Mouse (Mus musculus) liver, adult 2 months (tissue): ENCODE measurements at regions not wholly inside any gene's neighbourhood (a gene's known extent, or its start where the extent isn't known, plus 50 kb on each side); places are given as distances from the start of the nearest gene placed in this dataset.

Experiments
- DNase-seq: peaks from one replicate; pipeline ENCODE4 v3.0.0-alpha.2; 2011; ENCODE audit warnings: low read depth, low spot score; ENCODE audit errors: extremely low read depth
- H3K27ac ChIP-seq: fragments of 200-500 bp; replicated peaks from 2 replicates; pipeline ENCODE4 v1.5.1; 2012; ENCODE audit warnings: low read depth, mild to moderate bottlenecking, control low read depth, inconsistent platforms, low read length; ENCODE audit not compliant: insufficient read depth
- H3K27me3 ChIP-seq: fragments of 200-500 bp; 2 replicates; pipeline ENCODE4 v1.6.1; 2012; ENCODE audit warnings: mild to moderate bottlenecking, moderate library complexity, low read length, inconsistent platforms; ENCODE audit not compliant: control insufficient read depth, insufficient read depth
- H3K36me3 ChIP-seq: fragments of 200-500 bp; 2 replicates; pipeline ENCODE4 v1.6.1; 2012; ENCODE audit warnings: low read length, inconsistent platforms; ENCODE audit not compliant: control insufficient read depth, insufficient read depth
- H3K4me1 ChIP-seq: fragments of 200-500 bp; 2 replicates; pipeline ENCODE4 v1.6.1; 2011; ENCODE audit warnings: low read length; ENCODE audit not compliant: control insufficient read depth, insufficient read depth
- H3K4me3 ChIP-seq: fragments of 200-500 bp; 2 replicates; pipeline ENCODE4 v1.5.1; 2011; ENCODE audit warnings: low read depth, mild to moderate bottlenecking, control low read depth, low read length, moderate library complexity; ENCODE audit not compliant: insufficient read depth
- H3K79me2 ChIP-seq: fragments of 200-500 bp; 2 replicates; pipeline ENCODE4 v1.6.1; 2012; ENCODE audit warnings: inconsistent platforms, mild to moderate bottlenecking, low read length, moderate library complexity; ENCODE audit not compliant: control insufficient read depth, insufficient read depth
- H3K9ac ChIP-seq: fragments of 200-500 bp; 2 replicates; pipeline ENCODE4 v1.6.1; 2012; ENCODE audit warnings: low read depth, mild to moderate bottlenecking, control low read depth, inconsistent platforms, low read length
- CTCF ChIP-seq: fragments of 200-500 bp; IDR thresholded peaks from 2 replicates; pipeline ENCODE4 v1.5.1; 2011; ENCODE audit warnings: low read depth, low read length, control low read depth
- POLR2A ChIP-seq: fragments of 200-500 bp; IDR thresholded peaks from 2 replicates; pipeline ENCODE4 v1.6.1; 2011; ENCODE audit warnings: low read length, control low read depth; ENCODE audit not compliant: insufficient read depth; ENCODE audit errors: extremely low read depth
- WGBS: fragments of 180-500 bp; shearing (Covaris S2); methylation state at CpG from one replicate; pipeline ENCODE4 v1.1.7; 2018; 5-methylcytosine and 5-hydroxymethylcytosine counted together

DNA sequence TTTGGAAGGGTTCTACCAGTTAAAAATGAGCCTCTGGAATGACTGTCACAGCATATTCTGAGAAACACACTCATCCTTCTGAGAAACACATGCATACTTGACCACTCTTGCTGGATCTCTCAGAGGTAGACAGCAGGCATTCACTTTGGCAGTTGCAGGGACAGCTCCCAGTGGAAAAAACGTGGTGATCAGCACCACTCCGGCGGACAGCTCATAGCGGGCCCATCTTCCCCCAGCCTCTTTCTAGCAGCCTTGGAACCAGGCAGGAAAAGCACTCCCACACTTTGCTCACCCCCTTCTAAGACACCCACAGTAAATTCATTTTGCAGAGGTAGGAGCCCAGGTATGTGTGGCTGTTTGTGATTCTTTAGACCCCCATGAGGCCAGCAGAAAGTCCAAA is 442.7 kb downstream of the Prss52 start:
- H3K9ac ChIP-seq, result no peak overlapping the region
- H3K4me3 ChIP-seq, result no peak overlapping the region
- no peaks in the 10 kb centered on the region for H3K4me1 ChIP-seq
- TF ChIP-seq CTCF (no peak), POLR2A (no peak)
- no peak for DNase-seq
- peaks cover 3% of the 10 kb centered on the region; the same call in 1 of the 2 replicates for H3K27me3 ChIP-seq
- no peaks in the 10 kb centered on the region for H3K36me3 ChIP-seq
- WGBS, result 3% methylated on average over 4 of the region's 4 CpGs
- no peaks in the 10 kb centered on the region for H3K79me2 ChIP-seq
- no peak overlapping the region for H3K27ac ChIP-seq

DNA sequence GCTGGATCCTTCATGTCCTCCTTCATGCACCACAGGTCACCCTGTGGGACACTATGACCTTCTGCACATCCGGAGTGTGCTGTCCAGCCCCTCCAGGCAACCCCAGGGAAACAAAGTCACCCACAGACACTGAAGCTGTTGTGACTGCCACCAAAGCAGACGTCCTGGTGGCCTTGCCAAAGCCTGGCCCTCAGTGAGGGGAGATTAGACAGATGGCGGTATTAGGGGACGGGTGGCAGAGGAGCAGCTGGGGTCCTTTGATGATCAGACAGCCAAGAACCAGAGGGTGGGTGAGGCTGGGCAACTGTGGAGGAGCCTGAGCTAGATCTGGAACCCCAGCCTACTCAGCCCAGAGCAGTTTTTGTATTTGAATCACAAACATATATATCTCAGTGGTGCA is 448.9 kb downstream of the Prss52 start:
- H3K27me3 ChIP-seq, result no peaks in the 10 kb centered on the region
- WGBS, result 66% methylated on average over 4 of the region's 4 CpGs
- H3K79me2 ChIP-seq, result no peaks in the 10 kb centered on the region
- no peaks in the 10 kb centered on the region for H3K36me3 ChIP-seq
- no peak overlapping the region for H3K9ac ChIP-seq
- TF ChIP-seq CTCF (no peak), POLR2A (no peak)
- no peak overlapping the region for H3K27ac ChIP-seq
- H3K4me1 ChIP-seq, result no peaks in the 10 kb centered on the region
- no peak overlapping the region for H3K4me3 ChIP-seq
- no peak for DNase-seq

DNA sequence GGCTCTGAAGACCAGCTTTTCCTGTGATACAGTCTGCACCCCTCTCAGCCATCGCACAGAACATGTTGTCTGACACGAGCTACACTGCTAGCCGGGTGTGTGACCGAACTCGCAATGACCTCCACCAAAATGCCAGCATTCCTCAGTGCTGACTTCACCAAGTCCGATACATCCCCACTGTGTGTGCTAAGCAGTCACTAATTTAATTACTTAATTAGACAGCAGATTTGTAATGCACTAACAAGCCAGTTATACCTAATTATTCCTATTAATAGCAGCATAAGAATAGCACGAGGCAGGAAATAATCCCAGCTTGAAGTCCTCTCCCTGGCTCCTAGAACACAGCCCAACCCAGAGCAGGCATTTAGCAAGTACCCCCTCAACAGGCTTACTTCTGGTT is 452.0 kb downstream of the Prss52 start:
- Histone ChIP-seq H3K79me2 (no peaks in the 10 kb centered on the region), H3K4me3 (no peak overlapping the region), H3K27me3 (no peaks in the 10 kb centered on the region), H3K36me3 (no peaks in the 10 kb centered on the region), H3K9ac (no peak overlapping the region), H3K27ac (no peak overlapping the region), H3K4me1 (no peaks in the 10 kb centered on the region)
- TF ChIP-seq POLR2A, result no peak
- TF ChIP-seq CTCF, result no peak
- 89% methylated on average over 7 of the region's 7 CpGs for WGBS
- DNase-seq, result no peak

DNA sequence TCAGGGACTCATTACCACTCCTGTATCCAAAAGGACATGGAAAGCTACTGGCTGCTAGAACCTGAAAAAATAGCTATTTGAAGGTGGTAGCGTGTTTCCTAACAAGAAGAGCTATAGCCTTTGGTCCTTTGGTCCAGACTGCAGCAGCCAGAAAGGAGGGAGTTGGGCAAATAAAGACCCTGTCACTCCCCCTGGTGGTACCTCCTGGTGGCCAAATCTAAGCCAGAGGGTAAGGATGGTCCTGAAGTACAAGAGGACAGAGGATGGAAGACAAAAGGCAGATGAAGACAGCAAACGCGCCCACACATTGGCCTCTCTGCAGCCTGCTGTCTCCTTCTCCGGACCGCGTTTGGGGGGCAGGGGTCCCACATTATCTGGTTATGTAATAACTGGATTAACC is 453.4 kb downstream of the Prss52 start:
- no peak overlapping the region for H3K4me3 ChIP-seq
- WGBS, result 68% methylated on average over 6 of the region's 6 CpGs
- no peak for TF ChIP-seq POLR2A
- TF ChIP-seq CTCF, result no peak
- H3K27me3 ChIP-seq, result no peaks in the 10 kb centered on the region
- H3K36me3 ChIP-seq, result no peaks in the 10 kb centered on the region
- no peaks in the 10 kb centered on the region for H3K79me2 ChIP-seq
- DNase-seq, result no peak
- no peak overlapping the region for H3K9ac ChIP-seq
- no peak overlapping the region for H3K27ac ChIP-seq
- no peaks in the 10 kb centered on the region for H3K4me1 ChIP-seq

DNA sequence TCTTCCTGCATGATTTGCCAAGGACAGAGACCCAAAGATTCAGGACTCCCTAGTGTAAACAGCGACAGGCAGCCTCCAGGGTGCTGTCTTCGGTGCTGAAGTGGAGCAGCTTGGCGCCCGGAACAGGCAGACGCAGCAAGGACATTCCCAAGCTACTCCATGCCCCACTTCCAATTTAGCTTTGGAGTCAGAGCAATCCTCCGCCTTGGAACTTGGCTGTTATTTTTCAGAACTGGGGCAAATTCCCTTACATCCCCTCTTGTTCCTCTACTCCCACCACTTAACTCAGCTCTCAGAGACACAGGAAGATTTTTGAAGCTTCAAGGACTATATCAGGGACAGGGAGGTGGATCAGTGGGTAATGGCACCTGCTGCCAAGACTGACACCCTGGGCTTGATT is 464.6 kb downstream of the Prss52 start:
- Histone ChIP-seq H3K36me3 (no peaks in the 10 kb centered on the region), H3K4me1 (no peaks in the 10 kb centered on the region), H3K79me2 (no peaks in the 10 kb centered on the region), H3K9ac (no peak overlapping the region), H3K27ac (no peak overlapping the region), H3K4me3 (no peak overlapping the region), H3K27me3 (no peaks in the 10 kb centered on the region)
- no peak for TF ChIP-seq CTCF
- no peak for TF ChIP-seq POLR2A
- no peak for DNase-seq
- WGBS, result 12% methylated on average over 6 of the region's 6 CpGs

DNA sequence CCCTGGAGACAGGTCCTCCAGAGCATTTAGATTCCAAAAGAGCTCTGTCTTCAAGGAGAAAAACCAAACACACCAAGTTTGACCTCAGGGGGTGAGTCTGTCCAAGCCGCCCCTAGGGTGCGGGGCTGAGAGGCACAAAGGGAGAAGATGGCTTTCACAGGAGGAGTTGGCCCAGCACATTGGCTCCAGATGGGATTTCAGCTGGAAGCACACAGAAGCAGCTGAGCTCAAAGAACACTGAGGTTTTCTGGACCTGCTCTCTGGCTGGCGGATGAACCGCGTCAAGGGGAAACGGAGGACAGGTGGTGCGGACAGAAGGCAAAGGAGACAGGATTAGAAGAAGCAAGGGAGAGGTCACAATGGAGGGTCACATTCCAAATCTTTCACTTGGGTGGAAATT is 466.9 kb downstream of the Prss52 start:
- no peak for DNase-seq
- no peak overlapping the region for H3K9ac ChIP-seq
- no peaks in the 10 kb centered on the region for H3K36me3 ChIP-seq
- TF ChIP-seq CTCF (no peak), POLR2A (no peak)
- H3K4me1 ChIP-seq, result no peaks in the 10 kb centered on the region
- no peak overlapping the region for H3K27ac ChIP-seq
- 83% methylated on average over 7 of the region's 7 CpGs for WGBS
- H3K79me2 ChIP-seq, result no peaks in the 10 kb centered on the region
- no peaks in the 10 kb centered on the region for H3K27me3 ChIP-seq
- no peak overlapping the region for H3K4me3 ChIP-seq

DNA sequence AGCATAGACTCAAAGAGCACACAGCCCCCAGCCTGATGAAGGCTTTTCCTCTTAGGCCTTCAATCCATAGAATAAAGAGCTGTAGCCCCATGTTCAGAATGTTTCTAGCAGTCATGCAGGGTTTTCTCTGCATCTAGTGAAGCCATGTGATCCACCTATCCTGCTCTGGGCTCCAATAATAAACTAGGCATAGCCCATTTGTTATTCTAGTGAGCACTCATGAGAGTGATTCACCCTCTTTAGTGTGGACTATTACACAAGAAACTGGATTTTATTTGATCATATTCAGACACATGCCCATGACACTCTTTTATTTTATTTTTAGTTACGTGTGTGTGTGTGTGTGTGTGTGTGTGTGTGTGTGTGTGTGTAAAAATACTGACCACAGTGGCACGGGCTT is 468.7 kb downstream of the Prss52 start:
- Histone ChIP-seq H3K36me3 (no peaks in the 10 kb centered on the region), H3K9ac (no peak overlapping the region), H3K79me2 (no peaks in the 10 kb centered on the region), H3K4me3 (no peak overlapping the region), H3K27ac (no peak overlapping the region), H3K4me1 (no peaks in the 10 kb centered on the region), H3K27me3 (no peaks in the 10 kb centered on the region)
- 56% methylated on average over 2 of the region's 2 CpGs for WGBS
- DNase-seq, result no peak
- TF ChIP-seq CTCF (no peak), POLR2A (no peak)
